In the genomic region with DNA sequence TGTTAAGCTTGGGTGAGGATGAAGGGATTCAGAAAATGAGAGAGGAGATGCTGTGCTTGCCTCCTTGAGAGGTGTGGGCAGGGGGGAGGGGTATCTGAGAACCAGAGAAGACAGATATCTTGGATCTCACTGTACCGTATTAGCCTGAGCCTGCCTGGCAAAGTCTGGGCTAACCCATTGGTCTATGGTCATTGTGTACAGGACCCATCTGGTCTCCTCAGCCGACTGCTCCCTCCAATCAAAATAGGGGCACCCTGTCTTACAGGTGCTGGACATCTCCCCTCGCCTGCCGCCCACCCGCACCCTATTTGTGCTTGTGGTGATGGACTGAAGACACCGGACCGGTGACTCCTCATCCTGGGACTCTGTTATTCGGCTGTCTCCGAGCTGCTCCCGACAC, we compare ENCODE assay signal across 24 mouse cellular contexts. TPM values are rescaled to one million over a fixed set of nuclear protein-coding genes. Genes with fewer than 3 reads are reported as not detected.
DNase-seq lines count a peak whose midpoint lies in the region; ATAC-seq and TF ChIP-seq lines count a peak whose summit lies in the region.
"Had no signal": no experiment of that assay in that cellular context is flagged by ENCODE, and none has a peak within 500 bp of the region (broad histone marks: within the 10 kb centered on the region; RNA-seq: fewer than 3 reads in every experiment).

No protein-coding gene starts in this region.

- TF ChIP-seq CTCF in lung, adult 2 months (IDR thresholded peaks at IDR 0.05; ENCODE audit: insufficient read depth, low read length): no peak

- TF ChIP-seq POLR2A in lung, adult 2 months (IDR thresholded peaks at IDR 0.05; ENCODE audit: borderline replicate concordance, extremely low read depth, low read depth, low read length): no peak

- H3K36me3 ChIP-seq in heart, embryonic 10.5 days: peaks cover 16% of the 10 kb centered on the region
- H3K36me3 ChIP-seq in kidney, embryonic 14.5 days (ENCODE audit: control insufficient read depth, insufficient read depth, low read length): peaks cover 15% of the 10 kb centered on the region
- peaks cover 2% of the 10 kb centered on the region; the same call in 1 of the 2 replicates for H3K36me3 ChIP-seq in lung, embryonic 16.5 days (ENCODE audit: control insufficient read depth, insufficient read depth, low read length)
- H3K36me3 ChIP-seq in limb, embryonic 15.5 days: peaks cover 13% of the 10 kb centered on the region

- H3K4me3 ChIP-seq in heart, embryonic 10.5 days: no peak overlapping the region
- no peak overlapping the region for H3K4me3 ChIP-seq in kidney, embryonic 14.5 days (ENCODE audit: low read length)
- 0 out of 2 replicates have a peak overlapping the region, but pooled peaks have one; percentile 5 for H3K4me3 ChIP-seq in lung, embryonic 16.5 days (ENCODE audit: low read length)
- H3K4me3 ChIP-seq in lung, adult 2 months (replicated peaks; ENCODE audit: extremely low read depth, low read depth, low read length): no peak overlapping the region
- no peak overlapping the region for H3K4me3 ChIP-seq in limb, embryonic 15.5 days
- H3K4me3 ChIP-seq: embryonic facial prominence, embryonic 12.5 days; erythroblast, embryonic 14.5 days; forebrain, embryonic 13.5 days; heart, embryonic 12.5 days; liver, embryonic 13.5 days had no signal

- no peak overlapping the region for H3K4me2 ChIP-seq in kidney, embryonic 14.5 days (replicated peaks; ENCODE audit: low read depth, low read length)
- peak overlapping the region; percentile 21; the same call in 1 of the 2 replicates for H3K4me2 ChIP-seq in lung, embryonic 16.5 days (ENCODE audit: low read depth, low read length)
- H3K4me2 ChIP-seq in limb, embryonic 15.5 days: no peak overlapping the region
- H3K4me2 ChIP-seq: embryonic facial prominence, embryonic 12.5 days; forebrain, embryonic 13.5 days; heart, embryonic 12.5 days; liver, embryonic 13.5 days had no signal

- H3K9ac ChIP-seq in kidney, embryonic 14.5 days (ENCODE audit: low read depth, low read length): no peak overlapping the region
- no peak overlapping the region for H3K9ac ChIP-seq in lung, embryonic 16.5 days (ENCODE audit: low read length)
- no peak overlapping the region for H3K9ac ChIP-seq in limb, embryonic 15.5 days
- H3K9ac ChIP-seq: embryonic facial prominence, embryonic 12.5 days; forebrain, embryonic 13.5 days; heart, embryonic 12.5 days; liver, embryonic 13.5 days had no signal

- no peaks in the 10 kb centered on the region for H3K9me3 ChIP-seq in heart, embryonic 10.5 days
- H3K9me3 ChIP-seq in kidney, embryonic 14.5 days (ENCODE audit: control insufficient read depth, low read length): no peaks in the 10 kb centered on the region
- H3K9me3 ChIP-seq in lung, embryonic 16.5 days (ENCODE audit: control insufficient read depth, low read length): no peaks in the 10 kb centered on the region
- H3K9me3 ChIP-seq in limb, embryonic 15.5 days: no peaks in the 10 kb centered on the region
- H3K9me3 ChIP-seq: embryonic facial prominence, embryonic 12.5 days; forebrain, embryonic 13.5 days; heart, embryonic 12.5 days; liver, embryonic 13.5 days had no signal

- WGBS in heart, embryonic 10.5 days: 87% methylated on average over 10 of the region's 10 CpGs
- WGBS in kidney, embryonic 14.5 days: 87% methylated on average over 10 of the region's 10 CpGs
- 67% methylated on average over 10 of the region's 10 CpGs for WGBS in lung, embryonic 16.5 days
- 89% methylated on average over 10 of the region's 10 CpGs for WGBS in lung, adult 2 months
- 93% methylated on average over 10 of the region's 10 CpGs for WGBS in limb, embryonic 15.5 days

- no peak for ATAC-seq in kidney, embryonic 14.5 days (ENCODE audit: low FRiP score, low TSS enrichment)
- peak; percentile 10 for ATAC-seq in lung, embryonic 16.5 days (ENCODE audit: low read depth)
- no peak for ATAC-seq in limb, embryonic 15.5 days (ENCODE audit: insufficient number of reproducible peaks, low FRiP score, low TSS enrichment, low read depth)
- ATAC-seq: activated CD4-positive, CD25-positive, alpha-beta regulatory T cell, adult 4 months; CD4-positive, CD25-positive, alpha-beta regulatory T cell, adult 4 months; forebrain, embryonic 13.5 days had no signal

- peaks cover 51% of the 10 kb centered on the region for H3K4me1 ChIP-seq in heart, embryonic 10.5 days
- H3K4me1 ChIP-seq in kidney, embryonic 14.5 days (ENCODE audit: control insufficient read depth, insufficient read depth, low read length): peaks cover 25% of the 10 kb centered on the region
- peaks cover 6% of the 10 kb centered on the region; the same call in 1 of the 2 replicates for H3K4me1 ChIP-seq in lung, embryonic 16.5 days (replicated peaks; ENCODE audit: control insufficient read depth, insufficient read depth, low read length)
- H3K4me1 ChIP-seq in lung, adult 2 months (ENCODE audit: control insufficient read depth, insufficient read depth, low read length): peaks cover 8% of the 10 kb centered on the region
- peaks cover 25% of the 10 kb centered on the region for H3K4me1 ChIP-seq in limb, embryonic 15.5 days
- H3K4me1 ChIP-seq: forebrain, embryonic 13.5 days had no signal

- H3K27ac ChIP-seq in heart, embryonic 10.5 days: no peak overlapping the region
- H3K27ac ChIP-seq in kidney, embryonic 14.5 days (ENCODE audit: low read depth, low read length): peak overlapping the region; percentile 47; the same call in 1 of the 2 replicates
- peak overlapping the region; percentile 93 for H3K27ac ChIP-seq in lung, embryonic 16.5 days (ENCODE audit: low read length)
- 0 out of 2 replicates have a peak overlapping the region, but pooled peaks have one; percentile 17 for H3K27ac ChIP-seq in limb, embryonic 15.5 days
- H3K27ac ChIP-seq: embryonic facial prominence, embryonic 12.5 days; forebrain, embryonic 13.5 days; liver, embryonic 13.5 days had no signal

- peak; percentile 94 for DNase-seq in heart, adult 11 months
- no peak for DNase-seq in heart, embryonic 10.5 days (ENCODE audit: low spot score)
- DNase-seq in kidney, adult 8-10 months: no peak
- no peak for DNase-seq in lung, adult 2 months
- DNase-seq in ovary, adult 18-20 months (ENCODE audit: low spot score): no peak
- DNase-seq: adrenal gland, postnatal 10 days; cerebellum, adult 9-11 months; gastrocnemius, postnatal 10 days; kidney, postnatal 25 days; layer of hippocampus, adult 9-11 months; liver, embryonic 13.5 days; retina, postnatal 1 day; right cerebral cortex, postnatal 4 days; thymus, adult 18-20 months; thymus, postnatal 4 days had no signal

- H3K27me3 ChIP-seq in heart, embryonic 10.5 days (ENCODE audit: insufficient read depth, poor library complexity, severe bottlenecking): no peaks in the 10 kb centered on the region
- H3K27me3 ChIP-seq in kidney, embryonic 14.5 days (ENCODE audit: control insufficient read depth, insufficient read depth, low read length): no peaks in the 10 kb centered on the region
- H3K27me3 ChIP-seq in lung, embryonic 16.5 days (ENCODE audit: control insufficient read depth, insufficient read depth, low read depth, low read length): no peaks in the 10 kb centered on the region
- no peaks in the 10 kb centered on the region for H3K27me3 ChIP-seq in limb, embryonic 15.5 days
- H3K27me3 ChIP-seq: embryonic facial prominence, embryonic 12.5 days; forebrain, embryonic 13.5 days; heart, embryonic 12.5 days; liver, embryonic 13.5 days had no signal

RNA-seq across cellular contexts. Expression of gene 6030408B16Rik, which starts 2.6 kb away (rescaled TPM):
- 0.49 and 1.8 TPM in 2 replicates for polyA plus RNA-seq in heart, embryonic 10.5 days (2016; fragmentation: Nextera tagmentation; extraction: Ambion mirVana)
- polyA plus RNA-seq in kidney, embryonic 14.5 days (2014; fragmentation: Nextera tagmentation; extraction: Ambion mirVana): 25.8 and 28.2 TPM in 2 replicates
- 57.2 and 59.7 TPM in 2 replicates for polyA plus RNA-seq in lung, embryonic 16.5 days (2015; fragmentation: Nextera tagmentation; extraction: Ambion mirVana)
- polyA plus RNA-seq in lung, adult 2 months (2012; rRNA removed): 35.1 and 39.4 TPM in 2 replicates
- 0.50 and 0.84 TPM in 2 replicates for polyA plus RNA-seq in limb, embryonic 15.5 days (2015; fragmentation: Nextera tagmentation; extraction: Ambion mirVana)
- polyA plus RNA-seq: CD4-positive, CD25-positive, alpha-beta regulatory T cell, adult 4 months; erythroblast, embryonic 14.5 days had no signal

RNA-seq across cellular contexts. Expression of gene Atg101, which starts 11.5 kb away (rescaled TPM):
- polyA plus RNA-seq in heart, embryonic 10.5 days (2016; fragmentation: Nextera tagmentation; extraction: Ambion mirVana): 59.5 and 77.0 TPM in 2 replicates
- polyA plus RNA-seq in kidney, embryonic 14.5 days (2014; fragmentation: Nextera tagmentation; extraction: Ambion mirVana): 71.8 and 76.5 TPM in 2 replicates
- polyA plus RNA-seq in lung, embryonic 16.5 days (2015; fragmentation: Nextera tagmentation; extraction: Ambion mirVana): 75.0 and 82.4 TPM in 2 replicates
- polyA plus RNA-seq in lung, adult 2 months (2012; rRNA removed): 36.1 and 38.6 TPM in 2 replicates
- 69.7 and 69.9 TPM in 2 replicates for polyA plus RNA-seq in limb, embryonic 15.5 days (2015; fragmentation: Nextera tagmentation; extraction: Ambion mirVana)

RNA-seq across cellular contexts. Expression of gene Nr4a1, which starts 41.5 kb away (rescaled TPM):
- polyA plus RNA-seq in heart, embryonic 10.5 days (2016; fragmentation: Nextera tagmentation; extraction: Ambion mirVana): 8.0 and 13.0 TPM in 2 replicates
- polyA plus RNA-seq in kidney, embryonic 14.5 days (2014; fragmentation: Nextera tagmentation; extraction: Ambion mirVana): 4.5 and 5.0 TPM in 2 replicates
- polyA plus RNA-seq in lung, embryonic 16.5 days (2015; fragmentation: Nextera tagmentation; extraction: Ambion mirVana): 10.8 and 11.5 TPM in 2 replicates
- 40.0 and 43.4 TPM in 2 replicates for polyA plus RNA-seq in lung, adult 2 months (2012; rRNA removed)
- 14.7 and 18.4 TPM in 2 replicates for polyA plus RNA-seq in limb, embryonic 15.5 days (2015; fragmentation: Nextera tagmentation; extraction: Ambion mirVana)
